Mouse (Mus musculus) testis, postnatal 14 days (tissue): Measurements from ENCODE around the gene Stk26.

Experiments
- DNase-seq: peaks from one replicate; pipeline ENCODE4 v3.0.0; 2021; ENCODE audit warnings: low spot score

The Stk26 gene

DNA sequence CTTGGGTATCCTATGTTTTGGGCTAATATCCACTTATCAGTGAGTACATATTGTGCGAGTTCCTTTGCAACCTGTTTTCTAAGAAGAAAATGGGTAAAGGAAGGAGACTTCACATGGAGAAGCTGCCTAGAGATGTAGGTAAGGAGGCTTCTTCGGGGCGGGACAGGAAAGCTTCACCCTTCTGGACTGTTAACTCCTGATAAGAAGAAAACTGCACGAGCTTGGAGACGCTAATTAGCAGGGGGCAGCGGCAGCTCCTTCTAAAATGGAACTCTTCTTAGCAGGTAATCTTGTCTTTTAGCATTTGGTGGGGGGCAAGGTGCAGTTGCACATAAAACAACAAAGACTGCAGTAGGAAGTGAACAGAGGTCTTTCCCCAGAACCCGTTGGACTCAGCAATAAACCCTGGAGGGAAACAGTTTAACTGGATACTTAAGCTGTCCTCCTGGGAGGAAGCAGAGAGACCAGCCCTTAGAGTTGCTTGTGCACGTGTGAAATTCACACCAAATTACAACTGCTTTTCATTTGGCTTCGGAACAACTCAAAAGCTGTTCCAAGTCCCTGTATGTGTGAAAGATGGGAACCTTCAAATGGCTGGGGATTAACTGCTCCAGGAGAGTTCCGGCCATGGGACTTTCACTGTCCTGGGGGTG is 86.2 kb downstream of the Stk26 start:
- no peak for DNase-seq

DNA sequence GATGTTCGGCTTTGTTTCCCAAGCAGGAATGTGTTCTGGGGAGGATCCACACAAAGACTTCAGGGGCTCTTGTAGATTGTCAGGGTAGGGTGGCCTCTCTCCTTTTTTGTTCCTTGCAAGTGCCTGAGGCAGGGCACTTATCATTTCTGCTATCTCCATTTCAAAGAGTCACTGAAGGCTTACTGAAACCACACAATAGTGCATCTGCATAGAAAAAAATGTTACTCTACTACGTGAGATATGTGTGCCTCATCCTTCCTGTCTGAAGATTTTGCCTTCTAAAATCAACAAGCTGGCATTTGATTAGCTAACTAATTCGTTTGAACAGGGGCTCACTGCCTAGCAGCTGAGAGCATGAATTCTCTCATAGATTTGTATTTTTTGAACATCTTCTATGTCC is 89.5 kb downstream of the Stk26 start:
- DNase-seq: no peak

DNA sequence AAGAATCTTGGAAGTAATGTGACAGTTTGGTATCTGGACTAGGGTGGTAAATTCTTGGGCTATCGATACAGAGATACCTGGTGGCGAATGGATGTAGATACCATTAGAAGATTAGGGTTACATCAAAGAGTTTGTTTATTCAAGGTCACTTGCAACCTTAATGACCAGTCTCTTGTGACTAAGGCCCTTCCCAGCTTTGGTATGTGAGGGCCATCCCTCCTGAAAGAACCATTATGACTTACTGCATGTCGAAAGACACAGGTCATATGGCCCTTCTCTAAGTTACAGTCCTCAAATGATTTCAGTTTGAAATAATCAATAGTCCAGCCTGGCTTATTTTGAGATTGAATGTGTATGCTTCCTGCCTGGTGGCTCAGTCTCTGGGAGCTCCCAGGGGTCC is 96.3 kb downstream of the Stk26 start:
- DNase-seq: no peak

DNA sequence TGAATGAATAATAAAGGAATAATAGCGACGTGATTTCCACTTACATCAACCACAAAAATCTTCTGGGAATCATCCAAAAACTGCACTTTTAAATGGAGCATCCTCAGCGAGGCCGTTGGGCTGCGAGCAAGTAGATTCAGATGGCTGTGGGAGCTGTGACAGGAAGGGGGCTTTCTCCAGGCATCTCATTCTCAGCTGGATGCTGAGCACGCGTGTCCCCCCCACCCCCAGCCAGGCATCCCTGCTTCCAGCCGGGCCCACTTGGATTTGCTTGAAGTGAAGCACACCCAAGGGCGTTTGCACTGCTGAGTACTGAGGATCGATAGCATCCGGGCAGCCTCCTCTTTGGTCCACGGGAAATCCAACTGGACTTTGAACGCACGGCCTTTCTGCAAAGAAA is 101.8 kb downstream of the Stk26 start, which contains the start of gene Frmd7:
TSS of gene Frmd7 (minus strand) at position 101 of the 400 bp plus-strand sequence.
- DNase-seq: no peak
